Mouse (Mus musculus) heart, postnatal 10 days (tissue): ENCODE data around the gene Ifna11. TPM values are rescaled to one million over a fixed set of nuclear protein-coding genes. Genes with fewer than 3 reads are reported as not detected.
"Not testable (repeated sequence)": the region's sequence is repeated elsewhere in the genome, so short reads cannot be mapped to it uniquely, and the experiment has no call there.

ENCODE experiments used
- DNase-seq, 2 experiments: peaks; one replicate each; pipeline ENCODE4 v3.0.0; 2021
- intact Hi-C: fragments of 180-260 bp; cut with DNase I; formaldehyde crosslinking; loops from one replicate; pipeline ENCODE4 v1.15.1; 2025
- total RNA-seq, 2 experiments: library from RNA; stranded (reverse); gene quantifications; 2 replicates each; pipeline ENCODE4 v1.2.3; 2021

Ifna11 gene
- not detected for total RNA-seq

DNA sequence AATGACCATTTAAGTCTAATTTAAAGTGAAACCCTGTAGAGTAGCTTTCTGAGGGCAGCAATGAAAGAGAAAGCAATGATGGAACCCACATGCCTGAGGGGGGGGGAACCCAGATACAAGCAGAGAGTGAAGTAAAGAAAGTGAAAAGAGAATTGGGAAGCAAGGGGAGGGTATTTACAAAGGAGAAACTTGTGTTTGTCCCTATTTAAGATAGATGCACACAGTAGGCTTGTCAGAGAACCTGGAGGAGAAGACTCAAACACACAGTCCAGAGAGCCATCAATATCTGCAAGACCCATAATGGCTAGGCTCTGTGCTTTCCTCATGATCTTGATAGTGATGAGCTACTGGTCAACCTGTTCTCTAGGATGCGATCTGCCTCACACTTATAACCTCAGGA is at the start of gene Ifna11:
Ifna11 (plus strand) TSS at position 301 of the 400 bp plus-strand sequence.
- intact Hi-C loops: loop anchor here (5.0 kb wide), 1 partner anchor 137 kb away; the partner anchor contains the start of gene Ifna2
- no peak for DNase-seq

DNA sequence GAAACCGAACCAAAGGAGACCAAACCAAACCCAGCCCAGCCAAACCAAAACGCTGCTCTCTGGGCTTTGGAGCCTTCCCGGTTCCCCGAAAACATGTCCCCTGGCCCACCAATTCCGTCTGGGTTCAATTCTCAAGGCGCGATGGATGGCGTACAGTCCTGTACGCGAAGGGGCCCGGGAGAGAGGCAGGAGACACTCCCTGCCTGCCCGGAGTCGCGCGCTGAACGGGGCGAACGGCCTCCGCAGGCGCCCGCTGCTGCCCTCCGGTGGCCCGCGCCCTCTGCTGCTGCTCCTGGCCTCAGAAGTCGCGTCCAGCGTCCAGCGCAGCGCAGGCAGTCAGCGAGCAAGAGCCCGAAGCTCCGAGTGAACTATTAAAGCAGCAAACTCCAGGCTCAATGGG is 46.2 kb upstream of the Ifna11 start, which contains the start of gene Gm13290:
Gm13290 (plus strand) TSS at position 301 of the 400 bp plus-strand sequence.
- DNase-seq, intact Hi-C loops: not testable (repeated sequence)

DNA sequence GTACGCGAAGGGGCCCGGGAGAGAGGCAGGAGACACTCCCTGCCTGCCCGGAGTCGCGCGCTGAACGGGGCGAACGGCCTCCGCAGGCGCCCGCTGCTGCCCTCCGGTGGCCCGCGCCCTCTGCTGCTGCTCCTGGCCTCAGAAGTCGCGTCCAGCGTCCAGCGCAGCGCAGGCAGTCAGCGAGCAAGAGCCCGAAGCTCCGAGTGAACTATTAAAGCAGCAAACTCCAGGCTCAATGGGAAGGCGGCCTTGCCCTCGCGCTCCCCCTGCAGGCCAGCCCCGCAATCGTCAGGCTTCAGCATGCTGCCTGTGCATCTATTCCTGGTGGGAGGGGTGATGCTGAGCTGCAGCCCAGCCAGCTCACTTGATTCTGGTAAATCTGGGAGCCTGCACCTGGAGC is 43.1 kb upstream of the Ifna11 start, which contains the start of gene Gm13289:
Gm13289 (plus strand) TSS at position 301 of the 400 bp plus-strand sequence.
- intact Hi-C loops, DNase-seq: not testable (repeated sequence)

DNA sequence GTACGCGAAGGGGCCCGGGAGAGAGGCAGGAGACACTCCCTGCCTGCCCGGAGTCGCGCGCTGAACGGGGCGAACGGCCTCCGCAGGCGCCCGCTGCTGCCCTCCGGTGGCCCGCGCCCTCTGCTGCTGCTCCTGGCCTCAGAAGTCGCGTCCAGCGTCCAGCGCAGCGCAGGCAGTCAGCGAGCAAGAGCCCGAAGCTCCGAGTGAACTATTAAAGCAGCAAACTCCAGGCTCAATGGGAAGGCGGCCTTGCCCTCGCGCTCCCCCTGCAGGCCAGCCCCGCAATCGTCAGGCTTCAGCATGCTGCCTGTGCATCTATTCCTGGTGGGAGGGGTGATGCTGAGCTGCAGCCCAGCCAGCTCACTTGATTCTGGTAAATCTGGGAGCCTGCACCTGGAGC is 40.2 kb upstream of the Ifna11 start, which contains the start of gene Gm13272:
Gm13272 (plus strand) TSS at position 301 of the 400 bp plus-strand sequence.
- DNase-seq, intact Hi-C loops: not testable (repeated sequence)

DNA sequence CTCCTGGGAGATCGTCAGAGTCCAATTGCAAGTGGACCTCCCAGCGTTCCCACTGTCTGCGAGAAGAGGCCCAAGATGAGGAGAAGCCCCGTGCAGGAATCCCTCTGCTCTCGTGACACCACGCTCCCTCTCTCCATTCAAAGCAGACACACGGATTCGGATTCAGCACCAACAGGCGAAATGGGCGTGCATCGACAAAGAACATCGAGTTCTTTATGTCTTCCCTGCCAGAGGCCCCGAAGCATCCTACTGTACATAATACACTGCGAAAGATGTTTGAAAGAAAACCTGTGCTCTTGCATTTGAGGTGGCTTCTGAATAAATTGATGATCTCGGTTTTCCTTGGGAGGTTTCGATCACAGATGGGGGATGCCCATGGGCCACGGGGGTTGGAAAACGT is 39.4 kb upstream of the Ifna11 start:
- intact Hi-C loops: not testable (repeated sequence)
- DNase-seq: peak in 1 of 2 experiments; percentile 6

DNA sequence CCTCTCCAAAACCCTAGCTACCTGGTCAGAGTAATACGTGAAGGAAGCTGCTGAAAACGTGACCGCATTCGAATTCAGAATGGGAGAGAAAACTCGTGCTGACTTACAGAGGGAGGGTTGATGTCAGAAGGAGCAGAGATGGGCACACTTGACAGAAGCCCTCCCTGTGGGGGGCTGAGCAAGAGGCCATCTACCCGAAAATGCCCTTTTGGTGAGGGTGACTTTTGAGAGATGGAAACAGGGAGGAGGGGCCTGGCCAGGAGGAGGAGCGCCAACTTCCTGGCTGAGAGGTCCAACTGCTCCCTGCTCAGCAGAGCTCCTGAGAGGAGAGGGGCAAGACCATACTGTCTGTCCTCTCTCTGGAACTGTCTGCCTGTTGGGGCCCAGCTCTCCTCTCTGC is 37.9 kb upstream of the Ifna11 start, which contains the start of gene Ifnz:
Ifnz (plus strand) TSS at position 301 of the 400 bp plus-strand sequence.
- intact Hi-C loops, DNase-seq: not testable (repeated sequence)

DNA sequence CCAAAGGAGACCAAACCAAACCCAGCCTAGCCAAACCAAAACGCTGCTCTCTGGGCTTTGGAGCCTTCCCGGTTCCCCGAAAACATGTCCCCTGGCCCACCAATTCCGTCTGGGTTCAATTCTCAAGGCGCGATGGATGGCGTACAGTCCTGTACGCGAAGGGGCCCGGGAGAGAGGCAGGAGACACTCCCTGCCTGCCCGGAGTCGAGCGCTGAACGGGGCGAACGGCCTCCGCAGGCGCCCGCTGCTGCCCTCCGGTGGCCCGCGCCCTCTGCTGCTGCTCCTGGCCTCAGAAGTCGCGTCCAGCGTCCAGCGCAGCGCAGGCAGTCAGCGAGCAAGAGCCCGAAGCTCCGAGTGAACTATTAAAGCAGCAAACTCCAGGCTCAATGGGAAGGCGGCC is 37.4 kb upstream of the Ifna11 start:
- DNase-seq: peak; percentile 20 to 38
- intact Hi-C loops: not testable (repeated sequence)

DNA sequence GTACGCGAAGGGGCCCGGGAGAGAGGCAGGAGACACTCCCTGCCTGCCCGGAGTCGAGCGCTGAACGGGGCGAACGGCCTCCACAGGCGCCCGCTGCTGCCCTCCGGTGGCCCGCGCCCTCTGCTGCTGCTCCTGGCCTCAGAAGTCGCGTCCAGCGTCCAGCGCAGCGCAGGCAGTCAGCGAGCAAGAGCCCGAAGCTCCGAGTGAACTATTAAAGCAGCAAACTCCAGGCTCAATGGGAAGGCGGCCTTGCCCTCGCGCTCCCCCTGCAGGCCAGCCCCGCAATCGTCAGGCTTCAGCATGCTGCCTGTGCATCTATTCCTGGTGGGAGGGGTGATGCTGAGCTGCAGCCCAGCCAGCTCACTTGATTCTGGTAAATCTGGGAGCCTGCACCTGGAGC is 34.4 kb upstream of the Ifna11 start, which contains the start of gene Gm13276:
Gm13276 (plus strand) TSS at position 301 of the 400 bp plus-strand sequence.
- DNase-seq, intact Hi-C loops: not testable (repeated sequence)

DNA sequence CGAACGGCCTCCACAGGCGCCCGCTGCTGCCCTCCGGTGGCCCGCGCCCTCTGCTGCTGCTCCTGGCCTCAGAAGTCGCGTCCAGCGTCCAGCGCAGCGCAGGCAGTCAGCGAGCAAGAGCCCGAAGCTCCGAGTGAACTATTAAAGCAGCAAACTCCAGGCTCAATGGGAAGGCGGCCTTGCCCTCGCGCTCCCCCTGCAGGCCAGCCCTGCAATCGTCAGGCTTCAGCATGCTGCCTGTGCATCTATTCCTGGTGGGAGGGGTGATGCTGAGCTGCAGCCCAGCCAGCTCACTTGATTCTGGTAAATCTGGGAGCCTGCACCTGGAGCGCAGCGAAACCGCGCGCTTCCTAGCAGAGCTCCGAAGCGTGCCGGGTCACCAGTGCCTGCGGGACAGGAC is 31.4 kb upstream of the Ifna11 start, which contains the start of gene Gm13277:
Gm13277 (plus strand) TSS at position 231 of the 400 bp plus-strand sequence.
- intact Hi-C loops: not testable (repeated sequence)
- DNase-seq: peak; percentile 73 to 82

DNA sequence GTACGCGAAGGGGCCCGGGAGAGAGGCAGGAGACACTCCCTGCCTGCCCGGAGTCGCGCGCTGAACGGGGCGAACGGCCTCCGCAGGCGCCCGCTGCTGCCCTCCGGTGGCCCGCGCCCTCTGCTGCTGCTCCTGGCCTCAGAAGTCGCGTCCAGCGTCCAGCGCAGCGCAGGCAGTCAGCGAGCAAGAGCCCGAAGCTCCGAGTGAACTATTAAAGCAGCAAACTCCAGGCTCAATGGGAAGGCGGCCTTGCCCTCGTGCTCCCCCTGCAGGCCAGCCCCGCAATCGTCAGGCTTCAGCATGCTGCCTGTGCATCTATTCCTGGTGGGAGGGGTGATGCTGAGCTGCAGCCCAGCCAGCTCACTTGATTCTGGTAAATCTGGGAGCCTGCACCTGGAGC is 28.5 kb upstream of the Ifna11 start, which contains the start of gene Gm13278:
Gm13278 (plus strand) TSS at position 301 of the 400 bp plus-strand sequence.
- intact Hi-C loops, DNase-seq: not testable (repeated sequence)

DNA sequence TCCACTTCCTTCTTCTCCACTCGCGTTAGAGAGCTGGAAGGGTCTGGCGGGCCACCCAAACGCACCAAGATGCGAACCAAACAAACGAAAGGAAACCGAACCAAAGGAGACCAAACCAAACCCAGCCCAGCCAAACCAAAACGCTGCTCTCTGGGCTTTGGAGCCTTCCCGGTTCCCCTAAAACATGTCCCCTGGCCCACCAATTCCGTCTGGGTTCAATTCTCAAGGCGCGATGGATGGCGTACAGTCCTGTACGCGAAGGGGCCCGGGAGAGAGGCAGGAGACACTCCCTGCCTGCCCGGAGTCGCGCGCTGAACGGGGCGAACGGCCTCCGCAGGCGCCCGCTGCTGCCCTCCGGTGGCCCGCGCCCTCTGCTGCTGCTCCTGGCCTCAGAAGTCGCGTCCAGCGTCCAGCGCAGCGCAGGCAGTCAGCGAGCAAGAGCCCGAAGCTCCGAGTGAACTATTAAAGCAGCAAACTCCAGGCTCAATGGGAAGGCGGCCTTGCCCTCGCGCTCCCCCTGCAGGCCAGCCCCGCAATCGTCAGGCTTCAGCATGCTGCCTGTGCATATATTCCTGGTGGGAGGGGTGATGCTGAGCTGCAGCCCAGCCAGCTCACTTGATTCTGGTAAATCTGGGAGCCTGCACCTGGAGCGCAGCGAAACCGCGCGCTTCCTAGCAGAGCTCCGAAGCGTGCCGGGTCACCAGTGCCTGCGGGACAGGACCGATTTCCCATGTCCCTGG is 25.7 kb upstream of the Ifna11 start, which contains the start of gene Gm13275:
Gm13275 (plus strand) TSS at position 552 of the 740 bp plus-strand sequence.
- peak; percentile 86 to 90 for DNase-seq
- intact Hi-C loops: not testable (repeated sequence)

DNA sequence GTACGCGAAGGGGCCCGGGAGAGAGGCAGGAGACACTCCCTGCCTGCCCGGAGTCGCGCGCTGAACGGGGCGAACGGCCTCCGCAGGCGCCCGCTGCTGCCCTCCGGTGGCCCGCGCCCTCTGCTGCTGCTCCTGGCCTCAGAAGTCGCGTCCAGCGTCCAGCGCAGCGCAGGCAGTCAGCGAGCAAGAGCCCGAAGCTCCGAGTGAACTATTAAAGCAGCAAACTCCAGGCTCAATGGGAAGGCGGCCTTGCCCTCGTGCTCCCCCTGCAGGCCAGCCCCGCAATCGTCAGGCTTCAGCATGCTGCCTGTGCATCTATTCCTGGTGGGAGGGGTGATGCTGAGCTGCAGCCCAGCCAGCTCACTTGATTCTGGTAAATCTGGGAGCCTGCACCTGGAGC is 22.7 kb upstream of the Ifna11 start, which contains the start of gene Gm13279:
Gm13279 (plus strand) TSS at position 301 of the 400 bp plus-strand sequence.
- DNase-seq, intact Hi-C loops: not testable (repeated sequence)

DNA sequence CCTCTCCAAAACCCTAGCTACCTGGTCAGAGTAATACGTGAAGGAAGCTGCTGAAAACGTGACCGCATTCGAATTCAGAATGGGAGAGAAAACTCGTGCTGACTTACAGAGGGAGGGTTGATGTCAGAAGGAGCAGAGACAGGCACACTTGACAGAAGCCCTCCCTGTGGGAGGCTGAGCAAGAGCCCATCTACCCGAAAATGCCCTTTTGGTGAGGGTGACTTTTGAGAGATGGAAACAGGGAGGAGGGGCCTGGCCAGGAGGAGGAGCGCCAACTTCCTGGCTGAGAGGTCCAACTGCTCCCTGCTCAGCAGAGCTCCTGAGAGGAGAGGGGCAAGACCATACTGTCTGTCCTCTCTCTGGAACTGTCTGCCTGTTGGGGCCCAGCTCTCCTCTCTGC is 20.4 kb upstream of the Ifna11 start, which contains the start of gene Gm13285:
Gm13285 (plus strand) TSS at position 301 of the 400 bp plus-strand sequence.
- DNase-seq, intact Hi-C loops: not testable (repeated sequence)

DNA sequence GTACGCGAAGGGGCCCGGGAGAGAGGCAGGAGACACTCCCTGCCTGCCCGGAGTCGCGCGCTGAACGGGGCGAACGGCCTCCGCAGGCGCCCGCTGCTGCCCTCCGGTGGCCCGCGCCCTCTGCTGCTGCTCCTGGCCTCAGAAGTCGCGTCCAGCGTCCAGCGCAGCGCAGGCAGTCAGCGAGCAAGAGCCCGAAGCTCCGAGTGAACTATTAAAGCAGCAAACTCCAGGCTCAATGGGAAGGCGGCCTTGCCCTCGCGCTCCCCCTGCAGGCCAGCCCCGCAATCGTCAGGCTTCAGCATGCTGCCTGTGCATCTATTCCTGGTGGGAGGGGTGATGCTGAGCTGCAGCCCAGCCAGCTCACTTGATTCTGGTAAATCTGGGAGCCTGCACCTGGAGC is 16.8 kb upstream of the Ifna11 start, which contains the start of gene Gm13287:
Gm13287 (plus strand) TSS at position 301 of the 400 bp plus-strand sequence.
- intact Hi-C loops, DNase-seq: not testable (repeated sequence)

DNA sequence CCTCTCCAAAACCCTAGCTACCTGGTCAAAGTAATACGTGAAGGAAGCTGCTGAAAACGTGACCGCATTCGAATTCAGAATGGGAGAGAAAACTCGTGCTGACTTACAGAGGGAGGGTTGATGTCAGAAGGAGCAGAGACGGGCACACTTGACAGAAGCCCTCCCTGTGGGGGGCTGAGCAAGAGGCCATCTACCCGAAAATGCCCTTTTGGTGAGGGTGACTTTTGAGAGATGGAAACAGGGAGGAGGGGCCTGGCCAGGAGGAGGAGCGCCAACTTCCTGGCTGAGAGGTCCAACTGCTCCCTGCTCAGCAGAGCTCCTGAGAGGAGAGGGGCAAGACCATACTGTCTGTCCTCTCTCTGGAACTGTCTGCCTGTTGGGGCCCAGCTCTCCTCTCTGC is 14.5 kb upstream of the Ifna11 start, which contains the start of gene Gm13288:
Gm13288 (plus strand) TSS at position 301 of the 400 bp plus-strand sequence.
- intact Hi-C loops: loop anchor here (5.0 kb wide), 1 partner anchor 322 kb away; no protein-coding TSS in a partner anchor
- DNase-seq: not testable (repeated sequence)

DNA sequence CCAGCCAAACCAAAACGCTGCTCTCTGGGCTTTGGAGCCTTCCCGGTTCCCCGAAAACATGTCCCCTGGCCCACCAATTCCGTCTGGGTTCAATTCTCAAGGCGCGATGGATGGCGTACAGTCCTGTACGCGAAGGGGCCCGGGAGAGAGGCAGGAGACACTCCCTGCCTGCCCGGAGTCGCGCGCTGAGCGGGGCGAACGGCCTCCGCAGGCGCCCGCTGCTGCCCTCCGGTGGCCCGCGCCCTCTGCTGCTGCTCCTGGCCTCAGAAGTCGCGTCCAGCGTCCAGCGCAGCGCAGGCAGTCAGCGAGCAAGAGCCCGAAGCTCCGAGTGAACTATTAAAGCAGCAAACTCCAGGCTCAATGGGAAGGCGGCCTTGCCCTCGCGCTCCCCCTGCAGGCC is 14.0 kb upstream of the Ifna11 start:
- peak; percentile 36 to 41 for DNase-seq
- intact Hi-C loops: loop anchor here (5.0 kb wide), 1 partner anchor 322 kb away; no protein-coding TSS in a partner anchor

DNA sequence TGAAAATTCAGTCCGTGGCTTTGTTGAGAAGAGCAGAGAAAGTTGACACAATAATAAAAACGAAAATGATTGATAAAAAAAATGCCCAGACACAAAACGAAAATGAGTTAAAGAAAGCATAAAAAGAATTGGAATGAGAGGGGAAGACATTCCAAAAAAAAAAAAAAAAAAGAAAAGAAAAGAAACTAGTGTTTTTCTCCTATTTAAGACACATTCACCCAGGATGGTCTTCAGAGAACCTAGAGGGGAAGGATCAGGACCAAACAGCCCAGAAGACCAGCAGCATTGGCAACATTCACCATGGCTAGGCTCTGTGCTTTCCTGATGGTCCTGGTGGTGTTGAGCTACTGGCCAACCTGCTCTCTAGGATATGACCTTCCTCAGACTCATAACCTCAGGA is 3.8 kb upstream of the Ifna11 start, which contains the start of gene Ifna7:
Ifna7 (plus strand) TSS at position 301 of the 400 bp plus-strand sequence.
- intact Hi-C loops: loop anchor here (5.0 kb wide), 1 partner anchor 134 kb away; the partner anchor contains the start of gene Ifna2

DNA sequence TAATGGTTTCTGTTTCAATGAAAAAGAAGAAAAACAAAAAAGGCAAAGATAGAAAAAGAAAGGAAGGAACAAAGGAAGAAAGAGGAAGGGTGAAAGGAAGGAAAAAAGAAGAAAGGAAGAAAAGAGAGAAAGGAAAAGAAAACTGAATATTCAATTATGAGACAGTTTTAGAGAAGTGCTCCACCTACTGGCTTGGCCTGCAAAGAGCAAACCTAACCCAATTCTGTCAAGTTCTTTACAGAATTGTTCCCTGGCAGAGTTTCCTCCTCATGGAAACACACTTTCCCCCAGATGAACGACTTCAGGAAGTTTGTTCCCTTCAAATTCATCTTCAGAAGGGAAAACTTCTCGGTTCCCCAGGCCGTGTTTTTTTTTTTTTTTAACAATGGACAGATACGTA is 3.2 kb downstream of the Ifna11 start:
- DNase-seq: peak in 1 of 2 experiments; percentile 21
- intact Hi-C loops: no loop called here

More for the DNA sequence above, 3.8 kb upstream of the Ifna11 start, which contains the start of gene Ifna7:
- no peak for DNase-seq

DNA sequence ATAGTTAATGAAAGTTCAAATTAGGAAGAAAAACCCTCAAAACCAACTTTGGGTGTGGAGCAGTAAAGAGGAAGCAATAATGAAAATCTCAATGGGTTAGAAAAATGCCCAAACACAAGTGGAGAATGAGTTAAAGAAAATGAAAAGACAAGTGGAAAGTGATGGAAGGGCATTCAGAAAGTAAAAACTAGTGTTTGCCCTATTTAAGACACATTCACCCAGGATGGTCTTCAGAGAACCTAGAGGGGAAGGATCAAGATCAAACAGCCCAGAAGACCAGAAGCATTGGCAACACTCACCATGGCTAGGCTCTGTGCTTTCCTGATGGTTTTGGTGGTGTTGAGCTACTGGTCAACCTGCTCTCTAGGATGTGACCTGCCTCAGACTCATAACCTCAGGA is 7.4 kb downstream of the Ifna11 start, which contains the start of gene Ifna6:
Ifna6 (plus strand) TSS at position 301 of the 400 bp plus-strand sequence.
- intact Hi-C loops, DNase-seq: not testable (repeated sequence)

DNA sequence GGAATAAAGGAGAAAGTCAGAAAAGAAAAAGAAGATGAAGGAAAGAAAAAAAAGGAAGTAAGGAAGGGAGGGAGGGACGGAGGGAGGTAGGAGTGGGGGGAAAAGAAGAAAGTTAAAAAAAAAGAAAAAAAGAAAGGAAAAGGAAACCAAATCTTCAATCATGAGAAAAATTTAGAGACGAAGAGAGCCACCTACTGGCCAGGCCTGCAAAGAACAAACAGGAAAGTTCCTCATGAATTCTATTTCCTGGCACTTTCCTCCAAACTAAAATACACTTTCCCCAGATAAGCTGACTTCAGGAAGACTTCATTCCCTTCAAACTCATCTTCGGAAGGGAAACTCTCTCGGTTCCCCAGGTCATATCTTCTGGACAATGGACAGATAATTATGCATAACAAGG is 10.8 kb downstream of the Ifna11 start:
- DNase-seq: peak; percentile 10 to 40
- intact Hi-C loops: no loop called here
